Mouse (Mus musculus) cerebral cortex, adult 2 months (tissue): ENCODE data around the gene Gm45716.

Source experiments
- WGBS: fragments of 180-500 bp; shearing (Covaris S2); methylation state at CpG from one replicate; pipeline ENCODE4 v1.1.7; 2018; 5-methylcytosine and 5-hydroxymethylcytosine counted together

The Gm45716 gene

DNA sequence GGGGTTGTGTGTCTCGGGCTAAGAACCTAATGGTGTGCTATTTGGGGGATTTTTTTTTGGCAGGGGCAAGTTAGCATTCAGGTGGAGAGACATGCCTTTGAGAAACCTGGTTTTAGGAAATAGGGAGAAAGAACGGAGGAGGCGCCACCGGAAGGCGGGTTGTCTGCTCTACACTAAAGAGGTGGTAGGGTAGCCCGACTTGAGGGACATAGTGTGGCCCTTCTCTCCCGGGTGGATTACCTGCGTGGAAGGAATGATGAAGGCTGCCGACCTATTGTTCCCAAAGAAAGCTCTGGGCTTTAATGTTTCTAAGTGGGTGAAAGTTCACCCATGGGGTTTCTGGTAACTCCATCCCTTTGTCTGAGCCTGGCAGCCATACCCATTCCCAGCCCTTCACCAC lies 62.7 kb downstream of the Gm45716 start:
- 1% methylated on average over 9 of the region's 9 CpGs for WGBS

DNA sequence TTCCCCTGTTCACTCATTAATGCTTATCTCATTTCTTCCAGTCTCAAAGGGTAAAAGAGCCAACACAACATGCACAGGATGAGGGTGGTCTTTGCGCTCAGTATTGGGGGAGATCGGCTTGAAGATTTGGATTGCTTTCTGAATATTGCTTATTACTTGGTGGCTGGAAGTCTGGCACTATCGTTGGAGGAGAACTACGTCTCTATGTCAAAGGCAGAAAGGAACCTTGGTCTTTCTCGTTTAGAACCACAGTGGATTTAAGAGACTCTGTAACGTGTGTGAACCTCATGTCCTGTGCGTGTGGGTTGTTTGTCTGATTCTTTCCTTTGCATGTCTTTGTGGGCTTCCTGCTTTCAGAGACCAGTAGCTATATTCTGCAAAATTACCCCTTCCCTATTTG lies 63.2 kb downstream of the Gm45716 start:
- WGBS: 18% methylated on average over 7 of the region's 7 CpGs

DNA sequence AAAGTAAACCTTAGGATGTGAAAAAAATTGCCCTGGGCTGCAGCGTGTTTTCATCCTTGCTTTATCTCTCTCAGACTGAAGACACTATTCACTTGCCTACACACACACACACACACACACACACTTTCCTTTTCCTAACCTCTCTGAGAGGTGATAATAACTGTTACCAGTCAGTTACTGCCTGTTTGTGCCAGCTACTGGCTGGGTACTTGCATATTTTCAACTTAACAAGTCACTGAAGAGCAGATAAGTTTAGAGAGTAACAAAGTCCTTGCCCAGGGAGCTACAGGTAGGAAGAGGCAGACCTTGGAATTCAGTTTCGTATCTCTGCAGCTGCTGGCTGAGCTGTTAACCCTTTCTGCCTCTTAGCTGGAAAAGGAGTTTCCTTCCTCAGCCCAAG lies 64.4 kb downstream of the Gm45716 start:
- WGBS: 21% methylated on average over 2 of the region's 2 CpGs

DNA sequence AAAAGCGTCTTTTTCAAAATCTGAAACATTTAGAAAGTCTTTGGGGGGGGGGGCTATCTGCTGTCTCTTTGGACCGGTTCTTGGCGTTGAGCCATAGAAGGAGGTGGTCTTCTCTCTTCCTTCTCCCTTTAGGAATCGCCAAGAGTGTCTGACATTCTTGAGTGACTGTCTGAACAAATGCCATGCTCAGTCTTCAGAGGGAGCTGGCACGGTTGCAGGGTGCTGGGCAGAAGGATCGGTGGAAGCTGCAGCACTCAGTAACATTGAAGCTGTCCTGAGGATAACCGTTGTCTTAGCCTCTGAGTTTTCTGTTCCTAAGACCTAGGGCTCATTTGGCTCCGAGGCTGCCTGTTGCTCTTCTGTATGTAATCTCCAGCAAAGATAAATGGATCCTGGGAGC lies 64.9 kb downstream of the Gm45716 start:
- WGBS: 28% methylated on average over 8 of the region's 8 CpGs

DNA sequence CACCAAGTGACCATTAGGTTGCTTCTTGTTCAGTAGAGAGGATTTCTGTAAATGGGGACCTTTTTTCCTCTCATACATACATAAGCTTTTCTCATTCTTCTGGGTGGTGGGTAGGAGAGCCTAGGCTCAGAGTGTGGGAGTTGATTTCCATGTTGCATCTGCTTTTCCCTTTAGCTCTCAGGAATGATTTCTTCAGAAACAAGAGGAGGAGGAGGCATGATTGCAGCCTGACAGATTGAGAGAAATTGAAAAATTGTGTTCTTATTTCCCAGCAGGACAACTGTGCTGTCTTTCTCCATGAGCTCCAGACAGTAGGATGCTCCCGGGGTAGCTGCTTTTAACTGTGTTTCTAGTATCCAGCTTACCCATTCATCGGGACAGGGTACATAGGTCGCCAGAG lies 67.1 kb downstream of the Gm45716 start:
- WGBS: 54% methylated on average over 3 of the region's 3 CpGs

DNA sequence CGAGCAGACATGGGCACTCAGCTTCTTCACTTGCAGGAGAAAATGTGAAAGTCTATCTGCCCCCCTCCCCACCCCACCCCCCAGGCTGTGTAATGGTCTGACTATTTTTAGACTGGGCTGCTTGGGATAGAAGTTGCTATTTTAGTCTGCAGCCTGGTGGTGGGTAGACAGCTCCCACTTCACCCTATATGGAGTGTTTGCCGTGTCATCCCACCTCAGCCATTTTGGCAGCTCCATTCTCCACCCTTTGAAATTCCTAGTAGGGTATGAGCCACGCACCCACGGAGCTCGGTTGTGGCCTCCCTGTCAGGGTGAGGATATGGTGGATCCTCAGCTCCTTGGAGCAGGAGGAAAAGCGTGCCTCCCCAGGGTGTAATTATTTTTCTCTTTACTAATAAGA lies 68.2 kb downstream of the Gm45716 start:
- WGBS: 51% methylated on average over 6 of the region's 6 CpGs

DNA sequence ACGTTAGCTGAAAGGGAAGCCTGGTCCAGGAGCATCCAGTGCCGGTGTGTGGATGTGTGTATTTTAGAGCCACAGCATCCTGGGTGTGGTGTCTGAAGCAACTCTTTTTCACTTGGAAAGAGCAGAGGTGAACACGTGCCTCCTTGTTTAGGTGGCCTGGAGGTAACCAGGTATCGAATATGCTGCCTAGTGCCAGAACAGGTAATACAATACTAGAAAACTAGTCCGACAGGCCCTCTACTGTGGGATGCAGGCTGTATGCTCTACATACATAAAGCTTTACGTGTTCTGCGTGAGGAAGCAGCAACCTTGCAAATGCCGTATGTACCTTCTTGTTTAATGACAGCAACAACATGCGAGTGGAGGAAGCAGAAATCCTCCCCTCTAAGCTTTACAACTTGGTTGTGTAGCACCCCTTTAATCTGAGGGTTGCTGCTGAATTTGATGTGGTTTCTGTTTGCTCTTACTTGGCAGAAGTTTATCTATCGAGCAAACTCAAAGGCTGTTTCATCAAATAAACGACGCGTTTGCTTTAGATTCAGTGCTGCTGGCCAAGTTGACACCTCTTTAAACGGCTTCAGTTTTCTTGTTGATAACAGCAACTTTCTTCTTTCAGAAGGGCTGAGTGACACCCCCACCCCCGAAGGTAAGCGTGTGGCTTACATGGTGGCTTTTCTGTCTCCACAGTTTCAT lies 69.5 kb downstream of the Gm45716 start:
- 61% methylated on average over 16 of the region's 16 CpGs for WGBS

DNA sequence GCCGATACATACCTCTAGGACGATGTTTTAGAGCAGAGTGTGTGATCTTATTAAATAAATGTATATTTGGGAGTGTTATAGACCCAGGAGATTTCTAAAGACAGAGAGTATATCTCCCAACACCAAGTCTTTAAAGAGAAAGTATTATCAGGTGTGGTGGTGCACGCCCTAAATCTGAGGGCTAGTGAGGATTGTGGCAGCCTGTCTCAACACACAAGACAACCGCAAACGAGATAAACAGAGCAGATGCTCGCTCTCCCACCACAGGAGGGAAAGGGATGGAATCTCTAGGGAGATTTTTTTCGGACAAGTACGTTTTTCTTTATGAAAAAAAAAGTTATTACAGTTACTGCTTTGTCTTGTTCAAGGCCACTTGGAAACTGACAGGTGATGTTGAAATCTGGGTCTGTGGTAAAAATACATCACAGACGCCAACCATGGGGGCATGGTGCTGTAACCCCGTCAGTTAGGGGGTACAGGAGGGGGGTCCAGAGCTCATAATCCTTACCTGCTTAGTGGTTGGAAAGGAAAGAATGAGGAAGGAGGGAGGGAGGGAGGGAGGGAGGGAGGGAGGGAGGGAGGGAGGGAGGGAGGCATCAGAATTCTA lies 70.9 kb downstream of the Gm45716 start:
- 54% methylated on average over 10 of the region's 10 CpGs for WGBS

DNA sequence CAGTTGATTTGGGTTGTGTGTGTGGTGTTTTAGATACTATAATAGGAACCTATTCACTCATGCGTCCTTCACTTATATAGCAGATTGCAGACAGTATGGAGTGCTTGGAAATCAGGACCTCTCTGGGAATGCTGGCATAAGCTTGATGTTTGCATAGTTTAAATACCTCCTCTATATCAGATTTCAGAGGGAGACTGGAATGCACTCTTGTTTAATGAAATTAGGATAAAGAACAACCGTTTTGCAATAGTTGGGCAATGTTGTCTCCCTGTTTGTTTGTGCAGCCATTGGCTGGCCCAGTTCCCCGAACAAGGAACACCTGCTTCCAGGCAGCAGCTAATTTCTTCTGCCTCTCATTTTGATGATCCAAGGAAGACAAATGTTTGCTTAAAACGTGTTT lies 71.6 kb downstream of the Gm45716 start:
- 29% methylated on average over 4 of the region's 4 CpGs for WGBS

DNA sequence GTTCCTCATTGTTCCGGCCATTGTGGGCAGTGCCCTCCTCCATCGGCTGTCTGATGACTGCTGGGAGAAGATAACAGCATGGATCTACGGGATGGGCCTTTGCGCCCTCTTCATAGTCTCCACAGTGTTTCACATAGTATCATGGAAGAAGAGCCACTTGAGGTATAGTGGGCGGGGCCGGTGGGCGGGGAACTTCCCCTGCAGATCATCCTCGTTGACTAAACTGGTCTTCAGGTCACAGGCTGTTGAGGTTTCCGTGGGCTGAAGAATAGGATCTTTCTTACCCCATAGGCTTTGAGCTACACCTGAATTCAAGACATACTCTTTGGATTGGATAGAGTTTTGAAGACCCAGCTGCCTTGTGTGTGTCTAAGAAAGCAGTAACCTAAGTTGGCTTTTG lies 72.3 kb downstream of the Gm45716 start:
- WGBS: 86% methylated on average over 9 of the region's 9 CpGs

DNA sequence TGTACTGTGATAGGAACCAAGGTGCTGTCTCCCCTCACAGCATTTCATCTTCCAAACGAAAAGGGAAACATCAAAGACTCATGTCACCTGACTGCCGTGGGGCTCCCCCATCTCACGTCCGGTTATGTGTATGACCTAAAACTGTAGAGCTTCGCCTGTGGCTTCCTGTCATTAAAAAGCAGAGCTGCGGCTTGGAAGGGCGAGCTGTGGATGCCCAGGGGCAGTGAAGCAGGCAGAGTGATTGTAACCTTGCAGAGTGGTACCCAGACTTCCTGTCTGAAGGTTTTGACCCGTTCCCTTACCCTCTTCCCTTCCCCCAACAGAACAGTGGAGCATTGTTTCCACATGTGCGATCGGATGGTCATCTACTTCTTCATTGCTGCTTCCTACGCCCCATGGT lies 76.7 kb downstream of the Gm45716 start:
- WGBS: 85% methylated on average over 11 of the region's 11 CpGs

DNA sequence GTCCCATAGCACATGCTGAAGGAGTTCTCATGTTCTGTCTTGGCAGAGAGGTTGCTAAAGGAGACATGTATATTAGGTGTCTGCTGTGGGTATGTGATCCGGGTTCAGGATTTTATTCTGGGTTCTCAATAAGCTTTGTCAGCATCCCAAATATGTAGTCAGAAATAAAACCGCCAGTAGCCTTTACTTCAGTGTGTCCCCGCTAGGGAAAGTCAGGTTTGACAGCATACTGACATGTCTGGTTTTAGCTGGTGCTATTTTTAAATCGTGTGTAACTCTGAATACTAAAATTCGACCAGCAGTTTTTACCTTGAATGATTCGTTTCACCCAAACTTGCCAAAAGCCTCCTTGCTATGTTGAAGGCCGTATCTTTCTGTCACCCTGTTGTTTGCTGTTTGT lies 78.1 kb downstream of the Gm45716 start:
- WGBS: 55% methylated on average over 7 of the region's 7 CpGs

DNA sequence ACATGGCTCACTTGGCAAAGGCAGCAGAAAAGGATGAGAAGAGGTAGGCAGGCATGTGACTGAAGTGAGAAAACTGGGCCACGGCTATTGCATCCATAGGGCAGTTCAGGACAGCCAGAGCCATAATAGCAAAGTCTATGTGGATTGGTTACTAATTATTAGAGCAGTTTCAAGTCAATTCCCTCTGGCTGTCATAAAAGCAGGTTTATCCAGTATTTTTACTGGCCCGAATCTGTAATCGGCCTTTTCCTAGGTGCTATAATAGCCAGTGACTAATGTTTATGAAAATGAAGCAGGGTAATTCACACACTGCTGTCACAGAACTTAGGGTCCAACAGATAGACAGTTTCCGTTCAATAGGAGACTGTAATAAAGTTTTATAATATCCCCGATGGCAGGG lies 81.5 kb downstream of the Gm45716 start:
- 48% methylated on average over 5 of the region's 5 CpGs for WGBS

DNA sequence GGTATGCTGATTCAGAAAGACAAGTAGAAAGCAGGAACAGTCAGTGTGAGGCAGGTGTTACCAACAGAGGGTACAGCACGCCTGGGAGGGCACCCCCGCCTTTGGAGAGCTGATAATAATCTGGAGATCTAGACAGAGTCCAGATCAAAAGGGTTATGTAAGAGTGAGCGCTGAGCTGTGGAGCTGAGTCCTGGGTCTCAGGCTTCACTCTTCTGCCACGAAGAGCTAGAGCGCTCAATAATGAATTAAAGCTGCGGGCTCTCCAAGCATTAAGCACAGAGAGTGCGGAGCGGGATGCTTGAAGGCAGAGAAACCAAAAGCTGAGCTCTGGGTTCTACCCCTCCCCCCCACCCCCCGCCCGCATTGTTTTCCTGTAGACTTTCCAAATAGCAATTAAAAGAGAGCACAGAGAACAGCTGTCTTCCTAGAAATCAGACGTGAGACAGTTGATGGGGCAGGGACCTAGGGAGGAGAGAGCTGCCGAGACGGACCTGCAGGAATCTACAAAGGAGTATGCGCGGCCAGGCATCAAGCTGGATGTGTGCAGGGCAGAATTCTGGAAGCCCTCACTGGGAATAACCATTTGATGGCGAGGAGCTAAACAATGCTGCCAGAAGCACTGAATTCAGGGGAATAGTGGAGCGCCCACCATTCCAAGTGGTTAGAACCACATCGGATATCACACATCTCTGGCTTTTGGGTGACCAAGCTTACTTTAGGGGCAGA lies 82.1 kb downstream of the Gm45716 start:
- 44% methylated on average over 18 of the region's 18 CpGs for WGBS

DNA sequence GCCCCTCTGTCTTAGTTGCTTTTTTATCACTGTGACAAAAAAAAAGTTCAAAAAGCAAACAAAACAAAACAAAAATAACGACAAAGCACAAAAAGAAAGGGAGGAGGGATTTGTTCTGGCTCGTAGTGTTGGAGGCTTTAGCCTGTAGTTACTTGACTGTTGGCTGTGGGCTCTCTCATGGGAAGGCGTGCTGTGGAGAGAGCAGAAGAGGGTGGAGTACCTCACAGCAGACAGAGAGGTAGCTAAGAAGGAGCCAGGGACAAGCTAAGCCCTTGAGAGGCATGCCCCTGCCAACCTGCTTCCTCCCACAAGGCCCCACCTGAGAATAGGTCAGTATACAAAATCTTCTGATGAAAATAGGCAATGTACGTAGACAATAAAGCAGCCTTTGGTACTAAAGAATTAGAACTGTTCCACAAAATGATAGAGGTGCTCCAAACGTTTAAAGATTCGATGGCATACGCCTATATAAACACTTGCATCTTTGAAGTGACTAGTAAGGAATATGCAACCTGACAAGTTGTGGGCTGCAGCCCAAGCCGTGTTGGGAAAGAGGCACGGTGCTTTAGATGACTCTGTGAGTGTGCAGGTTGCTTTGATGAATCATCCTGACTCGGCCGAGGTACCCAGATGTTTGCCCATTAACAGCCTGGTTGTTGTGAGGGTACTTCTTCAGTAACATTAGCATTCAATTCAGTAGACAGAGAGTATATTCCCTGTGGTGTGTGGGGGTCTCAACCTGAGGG lies 82.8 kb downstream of the Gm45716 start:
- 60% methylated on average over 11 of the region's 11 CpGs for WGBS

DNA sequence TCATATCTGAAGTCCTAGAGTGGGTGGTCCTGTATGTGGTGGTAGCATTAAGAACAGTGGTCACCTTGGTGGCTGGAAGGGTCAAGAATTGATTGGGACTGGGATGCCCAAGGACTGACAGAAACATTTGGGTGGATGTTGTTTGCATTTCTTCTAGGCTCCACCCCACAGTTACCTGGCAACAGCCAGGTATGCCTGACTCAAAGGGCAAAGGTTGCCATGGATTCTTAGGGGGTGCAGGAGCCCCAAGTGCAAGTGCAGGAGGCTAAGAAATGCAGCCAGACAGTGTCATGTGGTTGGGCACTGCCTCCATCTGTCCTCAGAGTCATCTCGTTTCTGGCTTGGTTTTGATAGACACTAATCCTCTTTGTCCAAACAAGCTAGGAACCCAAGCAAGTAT lies 86.7 kb downstream of the Gm45716 start:
- 33% methylated on average over 1 of the region's 1 CpGs for WGBS

DNA sequence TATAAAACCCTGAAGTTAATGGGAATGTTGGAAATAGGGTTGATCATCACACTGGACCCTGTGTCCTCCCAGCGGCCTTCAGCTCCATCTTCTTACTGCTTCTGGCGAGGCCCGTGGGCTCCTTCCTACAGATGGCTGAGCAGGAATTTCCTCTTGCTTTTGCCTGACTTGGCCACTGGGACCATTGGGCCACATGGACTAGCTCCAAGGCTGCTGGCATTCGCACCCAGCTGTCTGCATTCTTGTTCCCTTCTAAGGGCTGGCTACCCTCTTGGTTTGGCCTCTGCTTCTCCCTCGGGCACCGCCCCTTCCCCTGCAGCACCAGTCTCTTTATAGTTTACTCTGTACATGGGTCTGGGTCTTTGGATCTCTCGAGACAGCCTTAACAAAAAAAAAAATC lies 88.2 kb downstream of the Gm45716 start:
- 70% methylated on average over 7 of the region's 7 CpGs for WGBS

DNA sequence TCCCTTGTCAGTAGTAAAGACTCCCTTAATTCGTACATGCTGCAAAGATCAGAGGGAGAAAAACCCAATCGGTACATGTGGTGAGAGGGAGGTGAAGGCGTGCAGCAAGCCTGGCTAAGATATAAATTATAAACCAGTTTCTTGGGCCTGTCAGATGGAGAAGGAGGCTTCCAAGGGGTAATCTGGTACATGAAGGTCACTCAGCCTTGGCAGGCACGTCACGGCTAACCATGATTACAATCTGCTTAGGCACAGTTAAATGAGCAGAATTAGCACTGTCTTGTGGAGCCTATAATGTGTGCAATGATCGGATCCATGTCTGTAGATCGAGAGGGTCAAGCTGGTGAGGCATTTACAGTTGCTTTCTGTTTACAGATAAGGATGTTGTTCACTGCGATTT lies 88.7 kb downstream of the Gm45716 start:
- WGBS: 74% methylated on average over 8 of the region's 8 CpGs

DNA sequence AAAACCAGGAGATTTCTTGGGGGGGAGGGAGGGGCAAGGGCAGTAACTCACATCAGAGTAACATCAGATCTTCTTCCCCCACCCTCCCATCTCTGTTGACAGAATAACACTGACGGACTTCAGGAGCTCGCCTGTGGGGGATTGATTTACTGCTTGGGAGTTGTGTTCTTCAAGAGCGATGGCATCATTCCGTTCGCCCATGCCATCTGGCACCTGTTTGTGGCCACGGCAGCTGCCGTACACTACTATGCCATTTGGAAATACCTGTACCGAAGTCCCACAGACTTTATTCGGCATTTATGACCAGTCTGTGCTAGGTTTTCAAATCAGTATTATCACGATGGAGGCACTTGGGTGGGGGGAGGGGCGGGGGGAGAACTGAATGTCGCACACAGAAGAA lies 89.1 kb downstream of the Gm45716 start:
- WGBS: 88% methylated on average over 12 of the region's 12 CpGs

DNA sequence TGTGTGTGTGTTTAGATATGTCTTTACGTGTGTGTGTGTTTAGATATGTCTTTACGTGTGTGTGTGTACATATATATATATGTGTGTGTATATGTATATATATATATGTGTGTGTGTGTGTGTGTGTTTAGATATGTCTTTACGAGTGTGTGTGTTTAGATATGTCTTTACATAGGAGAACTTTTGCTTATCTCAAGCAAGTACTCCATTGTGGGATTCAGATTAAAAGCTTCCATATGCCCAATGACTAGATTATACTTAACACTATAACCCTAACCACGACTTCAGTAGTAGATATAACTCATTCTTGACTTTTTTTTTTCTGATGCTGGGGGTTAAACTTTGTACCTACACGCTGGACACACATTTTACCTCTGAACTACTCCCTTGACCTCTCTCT lies 92.6 kb downstream of the Gm45716 start:
- WGBS: 87% methylated on average over 5 of the region's 5 CpGs

DNA sequence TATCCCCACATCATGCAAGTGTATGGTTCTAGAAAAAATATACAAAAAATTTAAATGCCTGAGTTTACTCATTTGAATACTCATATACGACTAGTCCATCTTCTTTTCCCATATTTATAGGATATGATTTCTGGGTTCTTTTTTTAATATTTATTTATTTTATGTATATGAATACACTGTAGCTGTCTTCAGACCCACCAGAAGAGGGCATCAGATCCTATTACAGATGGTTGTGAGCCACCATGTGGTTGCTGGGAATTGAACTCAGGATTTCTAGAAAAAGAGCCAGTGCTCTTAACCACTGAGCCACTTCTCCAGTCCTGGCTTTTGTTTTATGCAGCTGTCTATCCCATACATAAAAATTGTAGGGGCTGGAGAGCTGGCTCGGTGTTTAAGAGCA lies 94.5 kb downstream of the Gm45716 start:
- WGBS: 86% methylated on average over 2 of the region's 2 CpGs

DNA sequence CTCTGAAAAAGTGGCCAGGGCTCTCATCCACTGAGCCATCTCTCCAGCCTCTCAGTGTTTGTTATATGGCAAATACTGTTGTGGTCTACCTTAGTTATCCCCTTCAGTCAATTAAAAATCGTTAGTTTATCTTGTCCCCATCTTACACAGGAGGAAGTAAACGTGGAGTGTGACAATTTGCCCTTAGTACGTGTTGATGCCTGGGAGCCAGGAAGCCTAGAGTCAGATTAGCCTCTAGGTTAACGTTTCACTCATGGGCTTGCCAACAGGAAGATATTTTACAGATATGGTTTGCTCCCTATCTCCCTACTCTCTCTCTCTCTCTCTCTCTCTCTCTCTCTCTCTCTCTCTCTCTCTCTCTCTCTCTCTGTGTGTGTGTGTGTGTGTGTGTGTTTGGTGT lies 95.7 kb downstream of the Gm45716 start:
- WGBS: 47% methylated on average over 4 of the region's 4 CpGs

DNA sequence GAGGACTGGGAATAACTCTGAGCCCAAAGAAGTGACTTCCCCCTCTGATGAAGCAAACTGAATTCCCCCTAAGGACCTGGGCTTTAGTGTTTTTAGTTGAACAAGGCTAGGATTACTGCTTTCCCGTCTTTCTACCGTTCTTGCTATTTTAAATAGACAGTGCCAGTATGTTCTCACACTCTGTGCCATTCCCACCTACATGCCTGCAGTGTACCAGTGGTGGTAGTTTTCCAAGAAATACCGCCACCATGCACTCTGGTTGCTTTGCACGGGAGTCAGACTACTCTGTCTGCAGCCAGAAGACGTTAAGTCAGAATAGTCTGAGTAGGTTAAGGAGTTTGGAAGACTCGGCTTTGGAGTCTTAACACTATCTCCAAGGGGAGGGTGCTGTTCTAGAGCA lies 96.1 kb downstream of the Gm45716 start:
- 45% methylated on average over 6 of the region's 6 CpGs for whole genome bisulfite sequencing
